Mouse (Mus musculus): Measurements from ENCODE around the gene Slc38a9. TPM values are rescaled to one million over a fixed set of nuclear protein-coding genes. Genes with fewer than 3 reads are reported as not detected.
A peak's percentile ranks its signal among the peaks of the same experiment; 100 is the strongest.

The Slc38a9 gene
- total and polyA plus RNA-seq, 3 experiments, result 10.8 to 14.1 TPM; not detected in 1

DNA sequence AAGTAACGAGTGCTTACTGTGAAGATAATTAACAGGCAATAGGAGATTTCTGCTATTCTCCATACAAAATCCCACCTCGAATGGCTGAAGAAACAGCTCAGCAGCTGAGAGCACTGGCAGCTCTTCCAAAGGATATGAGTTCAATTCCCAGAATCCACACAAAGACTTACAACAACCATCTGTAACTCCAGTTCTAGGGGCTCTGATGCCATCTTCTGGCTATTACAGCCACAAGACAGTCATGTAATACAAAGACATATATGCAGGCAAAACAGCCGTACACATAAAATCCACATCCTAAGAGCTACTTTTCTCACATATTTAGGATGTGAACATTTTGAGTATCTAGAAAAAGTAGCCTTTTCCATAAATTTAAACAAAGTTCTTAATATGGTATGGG lies 39.0 kb upstream of the Slc38a9 start:
- H3K9me3 ChIP-seq (replicated peaks; ENCODE audit: insufficient read depth, low read length), result no peaks in the 10 kb centered on the region
- H3K36me3 ChIP-seq (ENCODE audit: control insufficient read depth in 1 of 2, insufficient read depth in 2 of 2, low read length in 2 of 2), result peaks cover 0 to 26% of the 10 kb centered on the region in 2 experiments; a peak in 2 of 4 replicates
- H3K27me3 ChIP-seq (ENCODE audit: control insufficient read depth in 1 of 2, insufficient read depth in 2 of 2, low read length in 2 of 2), result no peaks in the 10 kb centered on the region
- no peak overlapping the region for H3K27ac ChIP-seq (ENCODE audit: control insufficient read depth, low read depth, low read length)
- TF ChIP-seq EP300 (IDR thresholded peaks at IDR 0.05; ENCODE audit: low read depth in 1 of 2, low read length in 2 of 2) (0 out of 4 replicates have a peak, but pooled peaks of 1 of the 2 experiments have one; percentile 32), BHLHE40 (IDR thresholded peaks at IDR 0.05; ENCODE audit: borderline replicate concordance, low read depth, low read length) (no peak), TAL1 (IDR thresholded peaks at IDR 0.05; ENCODE audit: low read length) (no peak), SMC3 (IDR thresholded peaks at IDR 0.05; ENCODE audit: low read depth, low read length) (peak; percentile 37), MYC (IDR thresholded peaks at IDR 0.05; ENCODE audit: low read depth, low read length) (no peak), USF2 (IDR thresholded peaks at IDR 0.05; ENCODE audit: borderline replicate concordance in 1 of 2, insufficient read depth in 1 of 2, low read depth in 1 of 2, low read length in 2 of 2) (no peak), RAD21 (IDR thresholded peaks at IDR 0.05; ENCODE audit: low read depth, low read length) (peak; percentile 41), JUND (IDR thresholded peaks at IDR 0.05; ENCODE audit: low read depth, low read length) (no peak), MEF2A (IDR thresholded peaks at IDR 0.05; ENCODE audit: extremely low read depth, insufficient replicate concordance, low read depth, low read length, poor library complexity, severe bottlenecking) (no peak), CTCF (IDR thresholded peaks at IDR 0.05 in 2 of 3, conservative IDR thresholded peaks at IDR 0.05 in 1 of 3; ENCODE audit: control insufficient read depth in 1 of 3, insufficient read depth in 1 of 3, low read depth in 2 of 3, low read length in 3 of 3, poor library complexity in 1 of 3, severe bottlenecking in 1 of 3) (peak in 1 of 3 experiments; percentile 43; a peak in 2 of 6 replicates), HCFC1 (IDR thresholded peaks at IDR 0.05; ENCODE audit: low read depth, low read length) (no peak), ZC3H11A (IDR thresholded peaks at IDR 0.05; ENCODE audit: low read depth, low read length) (peak; percentile 32)
- H3K4me3 ChIP-seq (ENCODE audit: control insufficient read depth in 1 of 2, insufficient read depth in 1 of 2, low read depth in 2 of 2, low read length in 2 of 2), result no peak overlapping the region
- DNase-seq (ENCODE audit: low read depth, low spot score), result peak; percentile 28
- no peaks in the 10 kb centered on the region for H3K79me2 ChIP-seq (ENCODE audit: control insufficient read depth, insufficient read depth, low read length, poor library complexity)
- H3K4me1 ChIP-seq (ENCODE audit: control insufficient read depth in 1 of 2, insufficient read depth in 2 of 2, low read length in 2 of 2), result peaks cover 8 to 17% of the 10 kb centered on the region in 2 experiments
- no peak overlapping the region for H3K9ac ChIP-seq (ENCODE audit: control insufficient read depth, low read depth, low read length, poor library complexity, severe bottlenecking)

GRCm38 (mm10) chr13:112623656-112624055 lies 36.9 kb upstream of the Slc38a9 start:
- H3K4me3 ChIP-seq (ENCODE audit: control insufficient read depth in 1 of 2, insufficient read depth in 1 of 2, low read depth in 2 of 2, low read length in 2 of 2), result no peak overlapping the region
- H3K79me2 ChIP-seq (ENCODE audit: control insufficient read depth, insufficient read depth, low read length, poor library complexity), result no peaks in the 10 kb centered on the region
- no peak overlapping the region for H3K27ac ChIP-seq (ENCODE audit: control insufficient read depth, low read depth, low read length)
- H3K9me3 ChIP-seq (replicated peaks; ENCODE audit: insufficient read depth, low read length), result no peaks in the 10 kb centered on the region
- DNase-seq (ENCODE audit: low read depth, low spot score), result no peak
- H3K4me1 ChIP-seq (ENCODE audit: control insufficient read depth in 1 of 2, insufficient read depth in 2 of 2, low read length in 2 of 2), result peaks cover 6 to 20% of the 10 kb centered on the region in 2 experiments
- H3K27me3 ChIP-seq (ENCODE audit: control insufficient read depth in 1 of 2, insufficient read depth in 2 of 2, low read length in 2 of 2), result no peaks in the 10 kb centered on the region
- TF ChIP-seq POLR2AphosphoS5 (IDR thresholded peaks at IDR 0.05; ENCODE audit: borderline replicate concordance, low read depth, low read length) (no peak), MYB (IDR thresholded peaks at IDR 0.05; ENCODE audit: low read depth, low read length) (no peak), SIN3A (IDR thresholded peaks at IDR 0.05; ENCODE audit: low read length) (no peak), JUND (IDR thresholded peaks at IDR 0.05; ENCODE audit: low read depth, low read length) (no peak)
- peaks cover 0 to 25% of the 10 kb centered on the region in 2 experiments; a peak in 2 of 4 replicates for H3K36me3 ChIP-seq (ENCODE audit: control insufficient read depth in 1 of 2, insufficient read depth in 2 of 2, low read length in 2 of 2)
- no peak overlapping the region for H3K9ac ChIP-seq (ENCODE audit: control insufficient read depth, low read depth, low read length, poor library complexity, severe bottlenecking)

Data from MEL (cell line).